Mouse (Mus musculus): ENCODE data around the gene H2-Q10. TPM values are rescaled to one million over a fixed set of nuclear protein-coding genes. Genes with fewer than 3 reads are reported as not detected.

H2-Q10 gene
- total and polyA plus RNA-seq, 2 experiments from 2014 or later = 0.62 TPM; not detected in 1

GRCm38 (mm10) chr17:35490320-35490719, 20.4 kb downstream of the H2-Q10 start:
- no peak overlapping the region for H3K4me3 ChIP-seq (ENCODE audit: low read depth, low read length)
- WGBS = 53% methylated on average over 5 of the region's 5 CpGs
- TF ChIP-seq CTCF (IDR thresholded peaks at IDR 0.05) = no peak
- no peaks in the 10 kb centered on the region for H3K27me3 ChIP-seq (ENCODE audit: insufficient read depth, low read length)
- no peak overlapping the region for H3K4me2 ChIP-seq (ENCODE audit: low read depth, low read length, poor library complexity, severe bottlenecking)
- H3K4me1 ChIP-seq (ENCODE audit: insufficient read depth, low read length) = no peaks in the 10 kb centered on the region
- H3K36me3 ChIP-seq (ENCODE audit: insufficient read depth, low read length) = no peaks in the 10 kb centered on the region
- ATAC-seq (ENCODE audit: low FRiP score) = no peak
- H3K9me3 ChIP-seq (ENCODE audit: low read length) = no peaks in the 10 kb centered on the region
- H3K27ac ChIP-seq (ENCODE audit: low read depth, low read length) = no peak overlapping the region
- H3K9ac ChIP-seq (replicated peaks; ENCODE audit: low read length, poor library complexity, severe bottlenecking) = no peak overlapping the region
- DNase-seq (ENCODE audit: low spot score) = no peak

GRCm38 (mm10) chr17:35497124-35497523, 27.2 kb downstream of the H2-Q10 start:
- H3K36me3 ChIP-seq (ENCODE audit: insufficient read depth, low read length) = no peaks in the 10 kb centered on the region; the same call in 1 of the 2 replicates
- DNase-seq (ENCODE audit: low spot score) (no peak), ATAC-seq (ENCODE audit: low FRiP score) (no peak)
- TF ChIP-seq CTCF (IDR thresholded peaks at IDR 0.05) = no peak
- H3K27me3 ChIP-seq (ENCODE audit: insufficient read depth, low read length) = no peaks in the 10 kb centered on the region
- no peak overlapping the region for H3K9ac ChIP-seq (replicated peaks; ENCODE audit: low read length, poor library complexity, severe bottlenecking)
- no peak overlapping the region for H3K4me2 ChIP-seq (ENCODE audit: low read depth, low read length, poor library complexity, severe bottlenecking)
- WGBS = 97% methylated on average over 7 of the region's 7 CpGs
- H3K9me3 ChIP-seq (ENCODE audit: low read length) = no peaks in the 10 kb centered on the region
- no peak overlapping the region for H3K4me3 ChIP-seq (ENCODE audit: low read depth, low read length)
- no peaks in the 10 kb centered on the region for H3K4me1 ChIP-seq (ENCODE audit: insufficient read depth, low read length)
- no peak overlapping the region for H3K27ac ChIP-seq (ENCODE audit: low read depth, low read length)

- Histone ChIP-seq H3K27ac (ENCODE audit: low read depth, low read length) (no peak overlapping the region), H3K9ac (replicated peaks; ENCODE audit: low read length, poor library complexity, severe bottlenecking) (no peak overlapping the region), H3K4me1 (ENCODE audit: insufficient read depth, low read length) (no peaks in the 10 kb centered on the region), H3K9me3 (ENCODE audit: low read length) (no peaks in the 10 kb centered on the region), H3K4me3 (ENCODE audit: low read depth, low read length) (no peak overlapping the region), H3K36me3 (ENCODE audit: insufficient read depth, low read length) (no peaks in the 10 kb centered on the region; the same call in 1 of the 2 replicates), H3K27me3 (ENCODE audit: insufficient read depth, low read length) (peaks cover 31% of the 10 kb centered on the region; the same call in 1 of the 2 replicates), H3K4me2 (ENCODE audit: low read depth, low read length, poor library complexity, severe bottlenecking) (no peak overlapping the region)
- no peak for TF ChIP-seq CTCF (IDR thresholded peaks at IDR 0.05)
- no peak for ATAC-seq (ENCODE audit: low FRiP score)
- no peak for DNase-seq (ENCODE audit: low spot score)
- 17% methylated on average over 6 of the region's 6 CpGs for WGBS
Observed at GRCm38 (mm10) chr17:35502226-35502625, 32.3 kb downstream of the H2-Q10 start.

GRCm38 (mm10) chr17:35502762-35503161, 32.9 kb downstream of the H2-Q10 start:
- 47% methylated on average over 5 of the region's 5 CpGs for WGBS
- Histone ChIP-seq H3K4me3 (ENCODE audit: low read depth, low read length) (no peak overlapping the region), H3K4me1 (ENCODE audit: insufficient read depth, low read length) (no peaks in the 10 kb centered on the region), H3K9ac (replicated peaks; ENCODE audit: low read length, poor library complexity, severe bottlenecking) (no peak overlapping the region), H3K27me3 (ENCODE audit: insufficient read depth, low read length) (peaks cover 31% of the 10 kb centered on the region; the same call in 1 of the 2 replicates), H3K36me3 (ENCODE audit: insufficient read depth, low read length) (no peaks in the 10 kb centered on the region; the same call in 1 of the 2 replicates), H3K27ac (ENCODE audit: low read depth, low read length) (no peak overlapping the region), H3K9me3 (ENCODE audit: low read length) (no peaks in the 10 kb centered on the region), H3K4me2 (ENCODE audit: low read depth, low read length, poor library complexity, severe bottlenecking) (no peak overlapping the region)
- ATAC-seq (ENCODE audit: low FRiP score) = no peak
- no peak for DNase-seq (ENCODE audit: low spot score)
- no peak for TF ChIP-seq CTCF (IDR thresholded peaks at IDR 0.05)

DNA sequence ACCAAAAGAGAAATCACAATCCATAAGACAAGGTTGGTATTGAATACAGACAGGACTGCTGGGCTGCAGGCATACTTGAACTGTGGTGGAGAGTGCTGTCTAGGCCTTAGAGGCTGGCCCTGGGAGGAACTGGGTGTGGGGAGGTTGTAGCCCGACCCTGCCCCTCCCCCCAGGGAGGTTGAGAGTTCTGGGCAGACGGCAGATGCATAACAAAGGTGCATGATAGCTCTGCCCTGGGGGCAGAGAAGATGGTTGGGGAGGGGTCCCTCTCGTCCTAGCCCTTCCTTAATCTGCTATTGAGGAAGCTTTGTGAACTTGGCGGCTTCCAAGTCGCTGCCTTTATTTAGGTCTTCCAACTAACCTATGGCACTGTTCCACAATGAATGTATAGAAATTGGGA, 34.0 kb downstream of the H2-Q10 start:
- no peak overlapping the region for H3K4me3 ChIP-seq (ENCODE audit: low read depth, low read length)
- WGBS = 21% methylated on average over 5 of the region's 5 CpGs
- H3K27ac ChIP-seq (ENCODE audit: low read depth, low read length) = no peak overlapping the region
- H3K36me3 ChIP-seq (ENCODE audit: insufficient read depth, low read length) = no peaks in the 10 kb centered on the region; the same call in 1 of the 2 replicates
- no peak overlapping the region for H3K4me2 ChIP-seq (ENCODE audit: low read depth, low read length, poor library complexity, severe bottlenecking)
- DNase-seq (ENCODE audit: low spot score) = no peak
- H3K9me3 ChIP-seq (ENCODE audit: low read length) = no peaks in the 10 kb centered on the region
- H3K9ac ChIP-seq (replicated peaks; ENCODE audit: low read length, poor library complexity, severe bottlenecking) = no peak overlapping the region
- no peak for TF ChIP-seq CTCF (IDR thresholded peaks at IDR 0.05)
- peaks cover 35% of the 10 kb centered on the region; the same call in 1 of the 2 replicates for H3K27me3 ChIP-seq (ENCODE audit: insufficient read depth, low read length)
- ATAC-seq (ENCODE audit: low FRiP score) = no peak
- H3K4me1 ChIP-seq (ENCODE audit: insufficient read depth, low read length) = no peaks in the 10 kb centered on the region

- Histone ChIP-seq H3K27ac (ENCODE audit: low read depth, low read length) (no peak overlapping the region), H3K4me1 (ENCODE audit: insufficient read depth, low read length) (no peaks in the 10 kb centered on the region), H3K36me3 (ENCODE audit: insufficient read depth, low read length) (no peaks in the 10 kb centered on the region), H3K9ac (replicated peaks; ENCODE audit: low read length, poor library complexity, severe bottlenecking) (no peak overlapping the region), H3K27me3 (ENCODE audit: insufficient read depth, low read length) (peaks cover 35% of the 10 kb centered on the region; the same call in 1 of the 2 replicates), H3K9me3 (ENCODE audit: low read length) (no peaks in the 10 kb centered on the region), H3K4me2 (ENCODE audit: low read depth, low read length, poor library complexity, severe bottlenecking) (no peak overlapping the region), H3K4me3 (ENCODE audit: low read depth, low read length) (no peak overlapping the region)
- ATAC-seq (ENCODE audit: low FRiP score) (no peak), DNase-seq (ENCODE audit: low spot score) (no peak)
- 18% methylated on average over 8 of the region's 8 CpGs for WGBS
- TF ChIP-seq CTCF (IDR thresholded peaks at IDR 0.05) = no peak
Observed at GRCm38 (mm10) chr17:35504628-35505481, 35.0 kb downstream of the H2-Q10 start.
